Mouse (Mus musculus) spleen, adult 2 months (tissue): ENCODE results near the gene Col2a1.

Experiments used
- CTCF ChIP-seq: fragments of 200-500 bp; IDR thresholded peaks from 2 replicates; pipeline ENCODE4 v1.5.1; 2011; ENCODE audit warnings: mild to moderate bottlenecking, inconsistent platforms; ENCODE audit not compliant: insufficient read depth, insufficient read length, insufficient replicate concordance; ENCODE audit errors: extremely low read depth
- POLR2A ChIP-seq: fragments of 200-500 bp; IDR thresholded peaks from 2 replicates; pipeline ENCODE4 v1.6.1; 2011; ENCODE audit warnings: low read depth, low read length, inconsistent platforms

DNA sequence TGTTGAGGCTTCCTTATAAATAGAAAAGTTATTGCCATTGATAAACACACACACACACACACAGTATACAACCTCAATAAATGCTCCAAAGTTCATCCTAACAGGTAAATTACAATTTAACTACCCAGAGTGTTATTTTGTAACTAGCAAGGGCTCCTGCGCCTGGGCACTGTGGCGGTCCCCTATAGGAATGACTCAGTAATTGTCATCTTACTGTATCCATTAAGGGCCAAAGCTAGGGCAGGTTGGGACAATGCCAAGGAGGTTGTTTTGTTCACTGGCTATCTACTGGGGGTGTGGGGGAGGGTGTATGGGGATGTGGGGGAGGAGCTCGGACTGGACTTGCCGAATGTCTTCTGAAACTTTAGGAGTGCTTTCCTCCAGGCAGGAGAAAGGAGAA is 77.5 kb downstream of the Col2a1 start:
- TF ChIP-seq CTCF, result no peak
- TF ChIP-seq POLR2A, result no peak
